Mouse (Mus musculus) gastrocnemius, postnatal 10 days (tissue): Measurements from ENCODE around the gene Spats2l. TPM values are rescaled to one million over a fixed set of nuclear protein-coding genes. Genes with fewer than 3 reads are reported as not detected.
A peak's percentile ranks its signal among the peaks of the same experiment; 100 is the strongest.

Experiments
- DNase-seq: peaks from one replicate; pipeline ENCODE4 v3.0.0; 2021; ENCODE audit warnings: mixed read lengths
- total RNA-seq, 2 experiments: library from RNA; stranded (reverse); gene quantifications; 2 replicates each; pipeline ENCODE4 v1.2.3; 2021

Spats2l gene
- total RNA-seq, 2 experiments from 2014 or later, result 31.3 to 40.4 TPM

DNA sequence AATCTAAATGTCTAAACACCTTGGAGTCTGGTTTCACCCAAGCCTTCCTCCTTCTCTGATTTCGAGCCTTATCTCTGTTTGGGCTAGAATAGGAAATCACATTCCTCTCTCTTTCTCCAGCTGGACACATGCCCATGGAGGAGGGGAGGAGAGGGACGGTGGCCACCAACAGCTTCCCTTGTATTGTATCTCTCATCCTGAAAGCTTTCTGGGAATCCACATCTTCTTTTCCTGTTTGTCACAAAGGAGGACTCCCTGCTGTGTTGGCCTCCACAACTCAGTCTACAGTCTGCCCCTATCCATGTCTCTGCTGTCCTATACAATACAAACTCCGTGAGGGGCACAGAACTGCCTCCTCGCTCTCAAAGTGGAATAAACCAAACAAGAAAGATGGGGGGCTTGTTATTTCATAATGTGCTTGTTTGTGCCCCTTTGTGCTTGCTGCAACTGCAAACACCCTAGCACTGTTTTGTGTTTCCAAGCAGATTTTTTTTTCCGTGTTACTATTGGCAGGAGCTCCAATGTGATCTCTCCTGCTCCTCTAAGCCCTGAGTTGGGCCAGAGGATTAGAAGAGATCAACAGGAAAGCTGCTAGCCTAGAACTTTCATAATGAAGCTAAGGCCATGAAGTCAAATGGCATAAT lies 116.4 kb downstream of the Spats2l start:
- DNase-seq, result peak; percentile 12

DNA sequence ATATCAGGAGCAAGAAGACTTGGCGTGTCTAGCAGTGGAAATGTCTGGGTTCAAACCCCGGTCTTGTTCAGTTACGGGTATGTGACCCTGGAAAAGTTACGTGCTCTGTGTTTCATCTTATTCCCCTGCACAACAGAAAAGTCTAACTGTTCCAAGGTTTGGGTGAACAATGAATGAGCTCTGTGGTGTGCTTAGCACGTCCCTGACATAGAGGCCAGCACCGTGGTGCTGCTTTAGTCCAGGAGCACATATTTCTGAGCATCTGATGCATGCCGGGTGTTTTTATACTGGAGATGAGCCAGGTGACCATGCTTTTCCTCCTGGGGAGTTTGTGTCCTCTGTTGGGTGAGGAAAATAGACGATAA lies 116.9 kb downstream of the Spats2l start:
- DNase-seq, result no peak

DNA sequence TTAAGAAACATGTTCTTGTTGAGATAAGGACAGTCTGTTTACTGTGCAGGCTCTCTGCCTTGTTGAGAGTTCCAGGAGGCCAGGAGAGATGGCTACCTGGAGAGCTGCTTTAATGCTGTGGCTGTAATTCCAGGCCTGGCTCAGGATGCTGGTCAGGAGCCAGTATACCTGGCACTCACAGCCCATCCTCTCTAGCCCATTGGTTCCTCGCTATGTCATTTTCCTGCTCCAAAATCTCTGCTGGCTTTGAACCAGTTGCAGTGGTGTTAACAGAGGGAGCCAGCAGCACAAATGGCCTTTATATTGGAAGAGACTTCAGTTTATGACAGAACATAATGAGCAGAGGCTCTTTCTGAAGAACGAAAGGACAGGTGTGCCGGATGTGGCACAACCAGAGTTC lies 127.5 kb downstream of the Spats2l start:
- no peak for DNase-seq

DNA sequence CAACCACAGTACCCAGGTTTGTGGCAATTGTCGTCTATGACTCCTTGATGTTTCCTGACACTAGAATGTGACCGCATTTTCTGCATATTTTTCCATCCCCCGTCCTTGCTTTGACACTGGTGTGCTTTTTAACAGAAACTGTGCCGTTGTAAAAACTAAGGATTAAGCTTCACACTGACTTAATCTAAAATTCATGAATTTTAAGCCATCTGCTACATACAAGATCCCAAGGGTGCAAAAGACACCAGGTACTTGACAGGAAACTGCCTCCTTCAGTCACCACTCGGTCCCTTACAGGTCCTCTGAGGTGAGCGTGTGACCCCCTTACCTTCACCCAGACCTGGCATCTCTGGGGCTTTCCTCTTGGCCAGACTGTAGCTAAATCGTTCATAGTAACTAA lies 129.8 kb downstream of the Spats2l start:
- DNase-seq, result no peak

DNA sequence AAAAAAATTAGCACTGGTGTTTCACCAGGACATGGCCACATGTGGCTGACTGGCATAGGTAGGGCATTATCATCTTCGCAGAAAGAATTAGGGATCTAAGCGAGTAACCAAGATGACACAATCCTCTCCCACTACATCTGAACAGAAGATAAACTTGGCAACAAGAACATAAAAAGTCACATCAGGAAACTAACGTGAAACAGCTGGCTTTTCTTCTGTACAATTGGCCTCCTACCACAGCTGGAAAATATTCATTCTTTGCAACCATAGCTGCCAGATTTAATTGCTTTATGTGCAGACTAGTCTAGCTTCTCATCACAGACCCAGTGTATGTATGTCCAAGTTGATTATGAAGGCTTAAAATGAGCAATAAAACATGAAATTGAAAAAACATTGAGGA lies 131.9 kb downstream of the Spats2l start:
- DNase-seq, result no peak

DNA sequence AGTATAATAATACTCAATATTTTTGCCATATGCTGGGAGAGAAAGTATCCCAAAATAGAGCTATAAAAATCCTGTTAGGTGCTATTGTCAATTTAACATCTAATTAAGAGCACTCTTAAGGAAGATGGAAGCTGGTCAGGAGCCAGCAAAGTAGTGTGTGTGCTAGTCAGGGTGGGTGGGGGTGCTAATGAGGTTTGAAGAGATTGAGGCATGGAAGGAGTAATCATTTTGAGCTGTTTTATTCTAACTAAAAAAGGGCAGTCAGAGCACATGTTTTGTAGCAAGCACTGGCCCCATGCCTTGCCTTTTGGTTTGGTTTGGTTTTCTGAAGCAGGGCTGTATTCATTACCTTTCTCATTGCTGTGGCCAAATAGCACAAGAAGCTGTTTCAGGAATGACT lies 132.3 kb downstream of the Spats2l start:
- DNase-seq, result no peak

DNA sequence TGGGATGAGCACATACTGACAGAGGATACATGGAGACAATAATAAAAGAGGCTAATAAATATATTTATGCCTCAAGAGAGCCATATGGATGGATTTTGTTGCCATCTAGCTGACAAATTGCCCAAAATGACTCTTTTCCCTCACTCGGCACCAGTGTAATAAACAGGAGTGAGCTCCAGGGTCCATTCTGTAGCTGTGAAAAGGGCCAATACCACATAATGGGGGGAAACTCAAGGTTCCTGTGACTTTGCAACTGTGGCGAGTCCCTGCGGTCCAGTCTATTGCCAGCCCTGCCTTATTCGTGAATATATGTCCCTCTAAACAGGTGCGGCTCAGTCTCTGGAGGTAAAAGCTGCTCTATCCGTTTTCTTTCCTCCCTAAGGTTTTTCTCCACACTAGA lies 137.6 kb downstream of the Spats2l start:
- DNase-seq, result no peak

DNA sequence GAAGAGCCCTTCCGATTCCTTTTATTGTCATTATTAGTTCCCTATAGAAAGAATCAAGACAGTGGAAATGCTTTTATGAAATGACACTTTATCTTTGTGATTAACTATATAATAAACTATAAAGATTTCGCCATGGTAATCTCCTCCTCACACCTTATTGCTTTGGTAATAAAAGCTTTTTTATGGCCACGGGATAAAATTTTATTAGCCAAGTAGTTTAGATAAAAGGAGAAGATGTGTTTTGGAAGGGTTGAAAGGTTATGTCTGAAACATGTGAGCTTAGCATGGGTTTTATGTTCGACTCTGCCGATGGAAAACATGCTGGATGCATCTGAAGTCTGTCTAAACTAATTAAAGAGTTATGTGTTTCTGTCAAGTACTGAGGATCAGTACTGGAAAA lies 143.4 kb downstream of the Spats2l start:
- no peak for DNase-seq

DNA sequence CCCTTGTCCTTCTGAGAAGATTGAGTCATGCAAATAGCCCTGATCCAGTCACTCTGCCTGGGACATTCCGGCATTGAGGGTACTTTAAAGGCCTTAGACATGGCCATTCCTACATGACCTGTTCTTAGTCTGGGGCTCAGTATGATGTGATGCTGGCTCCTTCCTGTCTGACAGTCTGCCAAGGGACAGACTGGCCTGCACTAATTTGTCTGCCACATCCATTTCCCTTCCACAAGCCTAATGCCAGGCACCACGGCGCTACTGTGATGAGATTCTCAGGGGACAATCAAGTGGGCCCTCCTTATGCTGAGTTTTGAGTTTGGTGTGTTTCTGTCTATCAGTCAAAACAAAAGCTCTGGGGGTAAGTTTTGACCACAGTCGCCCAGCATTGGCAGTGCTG lies 144.6 kb downstream of the Spats2l start:
- no peak for DNase-seq

DNA sequence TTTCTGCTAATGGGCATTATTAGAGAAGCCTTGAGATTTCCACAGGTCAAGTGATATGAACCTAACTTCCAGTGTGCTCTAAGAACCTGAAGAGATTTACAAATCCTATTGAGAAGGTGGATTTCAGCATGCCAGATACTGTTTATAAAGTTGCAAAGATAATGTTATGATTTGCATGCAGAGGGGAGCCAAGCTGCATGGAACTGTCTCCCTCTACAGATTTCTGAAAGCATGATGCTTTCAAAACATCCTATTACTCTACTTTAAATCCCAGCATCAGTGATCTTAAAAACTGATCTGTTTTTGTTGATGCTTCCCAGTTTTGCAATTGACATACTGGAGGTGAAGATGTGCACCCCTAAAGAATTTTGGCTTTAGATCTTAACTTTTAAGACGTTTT lies 160.3 kb downstream of the Spats2l start:
- no peak for DNase-seq

DNA sequence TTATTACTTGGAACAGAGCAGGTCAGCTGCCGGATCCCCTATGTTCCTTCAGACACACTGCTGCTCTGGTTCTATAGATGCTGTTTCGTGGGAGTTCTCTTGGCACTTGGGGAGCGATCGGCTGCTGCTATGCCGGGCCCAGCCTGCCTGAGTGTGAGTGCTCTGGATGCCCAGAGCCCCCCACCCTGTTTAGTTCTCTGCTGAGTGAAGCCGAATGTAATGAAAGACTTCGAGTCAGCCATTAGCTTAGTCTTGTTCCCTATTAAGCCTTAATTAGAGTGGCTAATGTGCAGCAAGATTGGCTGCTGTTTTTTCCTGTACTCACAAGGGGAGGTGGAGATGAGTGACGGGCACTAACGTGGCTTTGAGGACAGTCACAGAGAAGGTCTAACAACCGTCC lies 166.7 kb downstream of the Spats2l start:
- DNase-seq, result no peak

DNA sequence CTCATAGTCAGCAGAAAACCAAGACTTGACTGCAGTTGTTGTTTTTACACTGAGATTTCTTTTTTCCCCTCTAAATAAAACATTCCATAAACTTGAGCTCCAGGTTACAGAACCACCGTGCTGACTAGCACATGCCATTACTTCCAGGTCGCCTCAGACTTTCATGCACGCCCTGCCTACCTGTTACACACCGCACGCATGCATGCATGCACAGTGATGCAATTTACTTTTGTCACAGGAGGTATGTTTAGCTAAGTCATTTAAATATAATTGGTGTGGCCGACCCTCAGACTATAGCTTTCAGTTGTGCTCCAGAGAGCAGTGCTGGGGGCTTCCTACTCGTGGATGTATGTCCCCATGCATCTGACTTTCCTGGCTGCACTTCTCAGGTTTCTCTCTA lies 167.1 kb downstream of the Spats2l start:
- DNase-seq, result no peak

DNA sequence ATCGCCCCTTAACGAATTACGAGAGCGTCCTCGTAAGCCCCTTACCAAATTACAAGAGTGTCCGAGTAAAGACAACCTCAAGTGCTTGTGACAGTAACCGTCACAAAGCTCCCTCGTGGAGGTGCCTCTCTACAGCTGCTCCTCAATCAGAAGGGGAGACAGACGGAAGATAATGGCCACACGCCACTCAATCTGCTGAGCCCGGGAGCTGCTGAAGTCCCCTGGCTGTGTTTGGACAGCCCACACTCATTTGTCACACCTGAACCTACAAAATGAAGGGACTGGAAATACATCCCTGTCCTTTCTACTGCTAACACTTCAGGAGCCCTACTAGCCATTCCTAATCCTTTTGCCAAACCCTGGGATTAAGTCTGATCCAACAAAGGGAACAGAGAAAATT lies 167.8 kb downstream of the Spats2l start:
- DNase-seq, result no peak

DNA sequence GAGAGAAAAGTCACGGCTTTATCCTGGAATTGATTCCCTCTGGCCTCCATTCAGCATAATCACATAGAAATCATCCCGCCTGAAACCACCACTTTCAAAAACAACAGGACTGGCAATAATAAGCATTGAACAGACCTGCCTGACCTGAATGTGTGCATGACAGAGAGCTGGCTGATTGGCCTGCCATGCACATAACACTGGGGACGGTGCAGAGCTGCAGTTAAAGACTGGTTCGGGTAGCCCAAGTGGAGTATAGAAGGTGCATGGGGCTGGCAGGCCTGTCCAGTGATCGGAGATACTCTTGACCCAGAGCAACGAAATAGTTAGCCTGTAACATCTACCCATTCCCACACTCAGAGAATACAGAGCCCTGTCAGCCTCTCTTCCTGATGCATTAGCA lies 168.3 kb downstream of the Spats2l start:
- no peak for DNase-seq

DNA sequence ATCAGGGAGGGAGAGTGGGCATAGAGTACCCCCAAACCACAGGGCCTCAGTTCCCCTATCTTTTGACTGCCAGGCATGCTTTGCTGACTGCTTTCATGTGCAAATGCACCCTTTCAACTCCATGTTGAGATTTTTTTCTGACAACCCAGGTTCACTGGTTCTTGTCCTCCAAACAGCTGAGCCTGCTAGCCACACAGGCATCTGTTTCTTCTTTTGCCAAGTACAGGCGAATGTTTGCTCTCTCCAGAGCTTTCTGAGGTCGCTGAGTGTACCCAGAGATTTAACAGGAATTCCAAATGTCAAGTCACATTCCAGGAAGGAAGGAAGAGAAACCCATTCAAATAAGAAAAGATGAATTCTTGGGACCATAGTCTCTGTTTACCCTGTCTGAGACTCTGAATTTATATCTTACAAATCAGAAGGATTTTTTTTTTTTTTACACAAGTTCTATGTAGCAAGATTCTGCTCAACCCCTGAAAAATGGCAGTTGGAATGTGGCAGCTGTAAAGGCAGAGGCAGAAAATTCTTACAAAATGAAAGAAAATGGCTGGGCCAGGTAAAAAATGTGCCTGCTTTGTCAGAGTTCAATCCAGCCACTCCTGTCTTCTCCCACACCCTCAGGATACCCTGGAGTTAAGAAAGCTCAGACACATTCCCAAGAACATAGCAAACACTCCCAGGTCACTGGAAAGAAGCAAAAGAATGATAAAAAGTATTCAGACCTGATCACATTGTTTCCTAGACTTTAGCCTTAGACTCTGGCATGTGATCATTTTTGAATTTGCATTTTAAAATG lies 173.8 kb downstream of the Spats2l start:
- DNase-seq, result no peak

DNA sequence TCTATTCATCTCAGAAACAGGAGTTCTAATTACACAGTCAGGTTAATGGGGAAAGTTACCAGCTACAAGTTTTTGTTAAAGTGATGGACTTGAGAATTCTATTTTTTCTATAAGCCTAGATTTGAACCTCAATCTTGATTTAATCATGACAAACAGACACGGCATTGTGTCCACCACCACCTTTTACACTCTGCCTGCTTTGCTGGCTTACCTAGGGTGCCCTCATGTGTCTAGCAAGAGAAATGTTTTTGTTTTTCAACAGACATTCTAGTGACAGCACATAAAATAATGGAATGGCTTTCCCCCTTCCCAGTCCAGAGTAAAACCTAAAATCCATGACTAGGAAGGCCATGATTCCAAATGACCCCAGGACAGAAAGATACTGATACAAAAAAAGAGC lies 175.2 kb downstream of the Spats2l start:
- DNase-seq, result no peak

DNA sequence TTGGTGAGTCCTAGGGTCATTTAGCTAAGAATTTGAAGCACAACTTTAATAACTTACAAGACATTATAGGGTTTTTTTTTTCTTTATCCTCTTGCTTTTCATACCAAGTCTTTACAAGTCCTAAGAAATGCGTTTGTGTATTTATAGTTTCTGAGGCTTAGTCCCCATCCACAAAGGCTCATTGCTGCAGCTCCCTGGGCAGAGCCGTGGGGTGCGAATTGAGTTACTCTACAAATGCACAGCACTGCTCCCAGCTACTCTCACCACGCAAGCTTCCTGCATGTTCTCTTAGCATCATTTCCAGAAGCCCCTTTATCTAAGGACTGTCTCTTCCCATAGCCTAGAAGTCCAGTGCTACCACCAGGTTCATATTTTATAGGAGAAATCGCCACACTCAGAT lies 175.8 kb downstream of the Spats2l start:
- DNase-seq, result no peak

DNA sequence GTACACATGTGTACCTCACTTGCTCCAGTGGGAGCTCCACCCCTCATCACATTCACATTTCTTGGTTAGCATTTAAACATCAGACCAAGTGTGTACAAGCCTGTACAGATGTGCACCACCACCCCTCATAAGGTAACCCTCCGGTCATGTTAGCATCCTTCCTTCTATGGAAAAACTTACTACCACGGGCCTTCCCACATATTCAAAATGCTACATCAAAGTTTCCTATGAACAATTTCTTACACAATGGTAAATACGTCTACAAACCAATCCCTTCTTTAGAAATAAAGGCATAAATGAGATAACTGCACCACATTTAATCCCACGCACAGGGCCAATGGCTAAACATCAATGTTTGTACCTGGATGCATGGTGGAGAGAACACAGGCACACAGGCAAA lies 178.5 kb downstream of the Spats2l start:
- DNase-seq, result no peak

DNA sequence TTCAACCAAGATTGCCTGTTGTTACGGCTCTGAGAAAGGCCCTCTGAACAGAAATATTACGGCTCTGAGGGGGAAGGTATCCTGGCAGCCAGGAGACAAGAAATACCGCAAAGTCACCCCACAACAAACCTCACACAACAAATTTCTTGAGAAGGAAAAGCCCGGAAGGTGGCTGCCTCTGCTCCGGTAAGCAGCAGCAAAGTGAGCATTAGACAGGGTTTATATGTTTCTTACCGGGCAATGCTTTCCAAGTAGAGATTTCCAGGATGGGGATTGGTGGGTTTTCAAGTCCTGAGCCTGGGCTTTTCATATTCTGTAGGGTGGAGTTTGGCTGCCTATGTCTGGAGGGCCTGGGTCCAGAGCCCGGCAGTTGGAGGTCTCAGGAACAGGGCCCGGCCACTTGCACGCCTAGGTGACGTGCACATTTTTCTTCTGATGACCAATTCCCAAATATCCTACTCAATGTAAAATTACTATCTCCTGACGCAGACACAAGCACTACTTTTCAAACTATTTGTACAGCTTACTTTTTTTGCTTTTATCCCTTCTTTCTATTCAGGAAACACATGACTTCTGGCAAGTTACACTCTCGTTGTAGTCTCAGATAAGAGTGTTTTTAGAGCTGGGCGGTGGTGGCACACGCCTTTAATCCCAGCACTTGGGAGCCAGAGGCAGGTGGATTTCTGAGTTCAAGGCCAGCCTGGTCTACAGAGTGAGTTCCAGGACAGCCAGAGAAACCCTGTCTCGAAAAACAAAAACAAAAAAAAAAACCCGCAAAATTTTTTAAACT lies 179.8 kb downstream of the Spats2l start:
- DNase-seq, result no peak

DNA sequence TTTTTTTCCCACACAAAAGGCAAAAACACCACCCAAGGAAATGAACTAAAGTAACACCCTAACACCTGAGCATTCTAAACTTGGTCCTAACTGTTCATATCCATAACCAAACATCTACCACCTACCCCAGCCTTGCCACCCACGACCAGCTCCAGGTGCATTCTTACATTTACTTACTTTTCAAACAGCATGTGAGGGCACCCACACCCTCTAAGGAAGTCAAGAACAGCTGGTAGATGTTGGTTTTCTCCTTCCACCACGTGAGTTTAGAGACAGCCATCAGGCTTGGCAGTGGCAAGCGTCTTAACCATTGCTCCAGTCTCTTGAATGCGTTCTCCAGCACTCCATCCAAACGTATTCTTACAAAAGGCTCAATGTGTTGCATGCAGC lies 180.4 kb downstream of the Spats2l start:
- DNase-seq, result no peak

DNA sequence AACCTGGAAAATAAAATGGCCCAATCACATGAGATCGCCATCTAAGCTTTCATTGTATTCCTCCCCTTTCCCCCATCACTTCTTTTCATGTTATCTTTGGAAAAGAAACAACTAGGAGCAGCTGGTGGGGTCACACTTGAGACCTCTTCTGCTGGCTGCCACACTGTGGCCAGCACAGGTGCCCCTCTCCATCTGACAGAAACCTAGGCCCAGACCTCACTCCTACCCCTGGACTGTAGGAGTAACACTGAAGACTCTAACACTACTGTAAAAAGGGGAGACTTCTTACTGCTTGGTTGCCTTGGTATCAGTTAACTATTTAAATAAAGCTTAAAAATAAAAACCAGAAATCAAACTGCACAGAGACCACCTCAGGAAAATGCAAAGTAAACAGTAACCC lies 181.8 kb downstream of the Spats2l start:
- no peak for DNase-seq

DNA sequence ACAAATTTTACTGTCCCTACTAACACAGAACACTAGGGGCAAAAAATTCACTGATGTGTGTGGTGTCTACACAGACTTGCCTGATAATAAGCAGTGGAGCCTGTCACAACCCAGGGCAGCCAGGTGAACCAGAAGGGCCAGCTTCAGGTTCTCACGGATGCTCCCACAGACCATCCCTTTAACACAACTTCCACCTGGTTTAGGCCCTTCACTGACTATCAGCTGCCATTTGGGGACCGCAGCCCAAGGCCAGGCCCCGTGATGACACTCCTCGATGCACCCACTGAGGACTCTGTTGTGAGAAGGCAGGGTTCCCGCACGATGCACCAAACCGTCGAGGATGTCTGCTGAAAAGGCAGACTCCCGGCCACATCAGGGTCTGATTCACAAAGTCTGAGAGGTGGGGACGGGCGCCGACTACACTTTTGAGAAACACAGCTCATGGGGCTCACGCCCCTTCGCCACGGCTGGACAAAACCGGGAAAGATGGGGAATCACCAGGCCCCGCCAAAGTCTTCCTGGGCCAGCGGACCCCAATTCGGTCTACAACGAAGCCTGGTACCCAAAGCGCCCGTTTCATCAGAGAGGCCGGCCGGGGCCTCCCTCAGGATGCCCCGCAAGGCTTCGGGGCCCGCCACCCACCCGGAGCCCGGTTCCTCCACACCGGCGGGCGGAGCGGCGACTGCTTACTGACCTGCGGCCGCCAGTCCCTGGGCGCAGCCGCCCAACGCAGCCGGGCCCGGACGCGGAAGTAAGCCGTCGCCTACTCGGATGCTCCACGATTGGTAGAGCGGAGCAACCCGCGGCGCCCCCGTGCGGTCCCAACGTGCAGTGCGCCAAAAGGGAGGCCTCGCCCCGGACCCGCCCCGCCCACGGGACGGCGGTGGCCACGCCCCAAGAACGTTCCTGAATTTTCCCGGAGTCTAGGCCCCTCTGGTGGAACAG lies 195.6 kb downstream of the Spats2l start:
- DNase-seq, result peak; percentile 99
